Mouse (Mus musculus) liver, embryonic 15.5 days (tissue): Measurements from ENCODE around the gene Tuba1a. TPM values are rescaled to one million over a fixed set of nuclear protein-coding genes. Genes with fewer than 3 reads are reported as not detected.
A peak's percentile ranks its signal among the peaks of the same experiment; 100 is the strongest.

Experiments
- ATAC-seq: fragments of 200-750 bp; cut with Nextera tagmentation; 2 replicates; pipeline ENCODE4 v1.8.0; 2017; ENCODE audit warnings: moderate number of reproducible peaks, mild to moderate bottlenecking, moderate library complexity; ENCODE audit not compliant: insufficient read depth
- H3K27ac ChIP-seq: fragments of 300-500 bp; sonication (generic); replicated peaks from 2 replicates; pipeline ENCODE4 v1.5.1; 2015; ENCODE audit warnings: mild to moderate bottlenecking, inconsistent platforms
- H3K27me3 ChIP-seq: fragments of 300-500 bp; sonication (generic); 2 replicates; pipeline ENCODE4 v1.6.1; 2015; ENCODE audit warnings: mild to moderate bottlenecking, inconsistent platforms
- H3K36me3 ChIP-seq: fragments of 300-500 bp; sonication (generic); replicated peaks from 2 replicates; pipeline ENCODE4 v1.6.1; 2015; ENCODE audit warnings: moderate library complexity, mild to moderate bottlenecking, inconsistent platforms
- H3K4me1 ChIP-seq: fragments of 300-500 bp; sonication (generic); replicated peaks from 2 replicates; pipeline ENCODE4 v1.6.1; 2015; ENCODE audit warnings: inconsistent platforms
- H3K4me2 ChIP-seq: fragments of 300-500 bp; sonication (generic); 2 replicates; pipeline ENCODE4 v1.6.1; 2015; ENCODE audit warnings: moderate library complexity, mild to moderate bottlenecking, inconsistent platforms
- H3K4me3 ChIP-seq: fragments of 300-500 bp; sonication (generic); replicated peaks from 2 replicates; pipeline ENCODE4 v1.5.1; 2015; ENCODE audit warnings: mild to moderate bottlenecking, inconsistent platforms
- H3K9ac ChIP-seq: fragments of 300-500 bp; sonication (generic); 2 replicates; pipeline ENCODE4 v1.6.1; 2015; ENCODE audit warnings: moderate library complexity, mild to moderate bottlenecking, inconsistent platforms
- H3K9me3 ChIP-seq: fragments of 300-500 bp; sonication (generic); replicated peaks from 2 replicates; pipeline ENCODE4 v1.6.1; 2016; ENCODE audit warnings: inconsistent platforms
- WGBS: fragments of 180-500 bp; shearing (Covaris S2); methylation state at CpG from one replicate; pipeline ENCODE4 v1.1.7; 2015; ENCODE audit warnings: mixed read lengths; ENCODE audit not compliant: insufficient replicate concordance; 5-methylcytosine and 5-hydroxymethylcytosine counted together
- polyA plus RNA-seq: library from polyadenylated mRNA; unstranded; fragments of >200 nt; fragmentation: Nextera tagmentation; extraction: Ambion mirVana; gene quantifications from 2 replicates; pipeline ENCODE4 v1.2.1, GENCODE M21; 2015

The Tuba1a gene
- polyA plus RNA-seq, 1 experiment from 2014 or later: 75.1 TPM

DNA sequence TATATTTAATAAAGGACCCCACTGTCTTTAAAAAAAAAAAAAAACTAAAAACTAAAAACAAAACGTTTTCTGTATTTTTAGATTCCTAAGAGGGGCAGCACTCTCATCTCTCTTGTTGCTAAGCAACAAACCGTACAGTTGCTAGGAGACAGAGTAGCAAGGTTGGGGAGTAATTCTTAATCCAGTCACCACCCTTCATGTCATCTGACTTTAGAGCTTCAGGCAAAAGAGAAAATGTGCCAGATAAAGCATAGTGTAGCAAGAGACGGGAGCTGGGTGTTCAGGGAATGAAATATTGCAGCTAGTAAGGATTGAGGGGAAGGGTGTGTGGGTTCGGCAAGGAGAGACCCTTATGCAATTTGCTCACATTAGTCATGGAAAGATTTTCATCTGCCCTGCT, 17.6 kb upstream of the Tuba1a start:
- H3K9ac ChIP-seq: no peak overlapping the region
- WGBS: 57% methylated on average over 4 of the region's 4 CpGs

DNA sequence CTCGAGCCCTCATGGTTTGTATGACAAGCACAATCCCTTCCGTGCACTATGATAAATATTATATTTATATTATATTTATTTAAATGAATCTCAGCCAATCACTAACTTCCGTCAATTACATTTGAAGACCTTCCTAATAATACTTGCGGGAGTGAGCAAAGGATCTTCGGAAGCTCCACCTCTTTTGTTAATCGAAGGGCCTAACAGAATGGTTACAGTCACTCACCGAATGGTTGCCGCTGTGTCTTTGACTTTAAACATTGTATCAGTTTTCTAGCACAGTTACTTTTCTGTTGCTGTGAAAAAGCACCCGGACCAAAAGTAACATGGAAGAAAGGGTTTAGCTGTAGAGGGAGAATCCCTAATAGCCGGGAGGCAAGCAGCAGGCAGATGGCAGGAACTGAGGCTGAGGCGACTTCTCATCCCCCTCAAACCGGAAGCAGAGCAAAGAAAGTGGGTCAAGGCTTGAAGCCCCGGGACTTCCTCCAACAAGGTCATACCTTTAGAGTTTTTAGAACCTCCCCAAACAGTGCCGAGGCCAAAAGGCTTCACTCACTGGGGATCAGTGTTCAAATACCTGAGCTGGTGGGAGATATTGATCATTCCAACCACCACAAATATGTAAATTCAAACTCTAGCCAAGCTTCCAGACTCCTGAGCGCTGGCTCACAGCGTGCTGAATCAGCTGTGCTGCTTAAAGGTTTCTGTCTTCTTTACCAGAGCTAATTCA, 16.0 kb upstream of the Tuba1a start:
- no peak overlapping the region for H3K27ac ChIP-seq
- H3K4me2 ChIP-seq: no peak overlapping the region
- WGBS: 25% methylated on average over 16 of the region's 16 CpGs
- no peaks in the 10 kb centered on the region for H3K9me3 ChIP-seq
- H3K4me1 ChIP-seq: peaks cover 9% of the 10 kb centered on the region; the same call in 1 of the 2 replicates
- no peak overlapping the region for H3K4me3 ChIP-seq
- H3K36me3 ChIP-seq: no peaks in the 10 kb centered on the region
- no peaks in the 10 kb centered on the region for H3K27me3 ChIP-seq
- no peak overlapping the region for H3K9ac ChIP-seq
- no peak for ATAC-seq

More for the DNA sequence above, 17.6 kb upstream of the Tuba1a start:
- peaks cover 9% of the 10 kb centered on the region; the same call in 1 of the 2 replicates for H3K4me1 ChIP-seq
- H3K9me3 ChIP-seq: no peaks in the 10 kb centered on the region
- H3K4me3 ChIP-seq: no peak overlapping the region
- no peaks in the 10 kb centered on the region for H3K27me3 ChIP-seq
- H3K27ac ChIP-seq: no peak overlapping the region
- no peak overlapping the region for H3K4me2 ChIP-seq
- H3K36me3 ChIP-seq: no peaks in the 10 kb centered on the region
- no peak for ATAC-seq

GRCm38 (mm10) chr15:98968701-98969371, 15.3 kb upstream of the Tuba1a start:
- 43% methylated on average over 12 of the region's 12 CpGs for WGBS
- no peaks in the 10 kb centered on the region for H3K9me3 ChIP-seq
- peaks cover 9% of the 10 kb centered on the region; the same call in 1 of the 2 replicates for H3K4me1 ChIP-seq
- H3K27ac ChIP-seq: no peak overlapping the region
- no peak overlapping the region for H3K4me2 ChIP-seq
- no peaks in the 10 kb centered on the region for H3K27me3 ChIP-seq
- ATAC-seq: no peak
- H3K9ac ChIP-seq: no peak overlapping the region
- no peaks in the 10 kb centered on the region for H3K36me3 ChIP-seq
- H3K4me3 ChIP-seq: no peak overlapping the region

- Histone ChIP-seq H3K4me2 (no peak overlapping the region), H3K36me3 (no peaks in the 10 kb centered on the region), H3K27me3 (peaks cover 5% of the 10 kb centered on the region), H3K27ac (no peak overlapping the region), H3K9ac (no peak overlapping the region), H3K9me3 (no peaks in the 10 kb centered on the region), H3K4me1 (0 out of 2 replicates have a peak, but pooled peaks cover 5% of the 10 kb centered on the region), H3K4me3 (no peak overlapping the region)
- 47% methylated on average over 3 of the region's 3 CpGs for WGBS
- ATAC-seq: peak; percentile 34; the same call in 1 of the 2 replicates
These were observed 6.0 kb upstream of the Tuba1a start for GRCm38 (mm10) chr15:98959531-98959930.

DNA sequence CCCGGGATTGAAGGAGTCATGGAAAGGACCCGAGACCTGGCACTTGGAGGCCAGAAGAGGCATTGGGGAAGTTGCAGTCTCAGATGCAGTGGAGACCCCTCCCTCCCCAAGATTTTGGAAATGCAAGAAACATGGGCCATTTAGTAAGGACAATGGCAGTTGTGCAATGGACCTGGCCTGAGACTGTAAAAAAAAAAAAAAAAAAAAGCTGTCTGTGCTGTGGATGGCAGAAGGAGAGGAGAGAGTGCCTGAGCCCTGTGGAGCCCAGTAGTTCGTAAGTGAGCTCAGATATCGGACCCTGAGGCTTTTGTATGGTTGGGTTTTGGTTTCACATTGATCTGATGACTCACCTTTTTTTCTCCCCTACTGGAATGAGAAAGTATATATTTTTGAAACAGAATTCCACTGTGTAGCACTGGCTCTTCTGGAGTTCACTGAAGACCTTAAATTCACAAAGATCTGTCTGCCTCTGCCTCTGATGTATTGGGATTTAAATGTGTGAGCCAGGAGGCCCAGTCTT, 5.5 kb upstream of the Tuba1a start:
- no peak for ATAC-seq

DNA sequence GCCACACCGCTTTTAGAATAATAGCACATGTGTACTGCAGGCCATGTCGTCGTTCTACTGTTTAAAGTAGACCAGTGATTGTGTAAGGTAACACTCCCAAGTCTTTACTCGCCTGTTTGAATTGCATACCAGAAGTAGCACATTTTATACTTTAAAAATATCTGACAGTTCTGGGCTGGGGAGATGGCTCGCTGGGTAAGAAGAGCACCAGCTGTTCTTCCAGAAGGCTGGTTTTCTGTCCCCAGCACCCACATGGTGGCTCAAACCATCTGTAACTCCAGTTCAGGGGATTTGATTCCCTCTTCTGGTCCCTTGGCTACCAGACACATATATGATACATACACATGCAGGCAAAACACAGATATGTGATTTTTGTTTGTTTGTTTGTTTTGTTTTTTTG, 4.0 kb upstream of the Tuba1a start:
- no peak overlapping the region for H3K9ac ChIP-seq
- WGBS: 64% methylated on average over 5 of the region's 5 CpGs
- no peak overlapping the region for H3K4me3 ChIP-seq
- no peak overlapping the region for H3K4me2 ChIP-seq
- no peaks in the 10 kb centered on the region for H3K9me3 ChIP-seq
- peaks cover 22% of the 10 kb centered on the region for H3K27me3 ChIP-seq
- peaks cover 17% of the 10 kb centered on the region for H3K4me1 ChIP-seq
- ATAC-seq: no peak
- no peak overlapping the region for H3K27ac ChIP-seq
- no peaks in the 10 kb centered on the region for H3K36me3 ChIP-seq

More for the DNA sequence above, 5.5 kb upstream of the Tuba1a start:
- 0 out of 2 replicates have a peak, but pooled peaks cover 5% of the 10 kb centered on the region for H3K4me1 ChIP-seq
- H3K4me3 ChIP-seq: no peak overlapping the region
- H3K9me3 ChIP-seq: no peaks in the 10 kb centered on the region
- WGBS: 64% methylated on average over 4 of the region's 4 CpGs
- H3K36me3 ChIP-seq: no peaks in the 10 kb centered on the region
- H3K4me2 ChIP-seq: no peak overlapping the region
- H3K9ac ChIP-seq: no peak overlapping the region
- no peak overlapping the region for H3K27ac ChIP-seq
- peaks cover 11% of the 10 kb centered on the region for H3K27me3 ChIP-seq

DNA sequence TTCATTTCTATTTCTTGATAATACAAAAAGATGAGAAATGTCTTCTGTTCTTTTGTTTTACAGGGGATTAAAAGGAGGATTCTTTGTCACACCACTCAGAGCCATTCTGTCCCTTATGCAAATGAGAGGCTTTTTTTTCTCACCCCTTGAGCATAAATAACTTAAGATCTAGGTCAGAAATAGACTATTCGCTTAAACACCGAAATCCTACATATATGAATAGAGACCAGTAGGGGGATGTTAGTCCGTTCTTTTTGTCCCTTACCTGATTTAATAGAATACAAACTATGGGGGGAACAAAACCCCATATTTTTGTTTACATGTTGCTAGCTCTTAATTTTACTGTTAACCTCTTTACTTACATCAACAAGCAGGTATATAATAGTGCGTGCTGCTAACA, 2.5 kb upstream of the Tuba1a start:
- 81% methylated on average over 4 of the region's 4 CpGs for WGBS
- Histone ChIP-seq H3K27me3 (peaks cover 26% of the 10 kb centered on the region), H3K4me3 (no peak overlapping the region), H3K9ac (no peak overlapping the region), H3K4me2 (no peak overlapping the region), H3K27ac (no peak overlapping the region), H3K4me1 (peaks cover 22% of the 10 kb centered on the region), H3K9me3 (no peaks in the 10 kb centered on the region), H3K36me3 (no peaks in the 10 kb centered on the region)
- ATAC-seq: no peak

- Histone ChIP-seq H3K27me3 (peaks cover 26% of the 10 kb centered on the region), H3K4me3 (no peak overlapping the region), H3K9ac (no peak overlapping the region), H3K36me3 (no peaks in the 10 kb centered on the region), H3K27ac (no peak overlapping the region), H3K9me3 (no peaks in the 10 kb centered on the region), H3K4me2 (no peak overlapping the region), H3K4me1 (peaks cover 22% of the 10 kb centered on the region)
- no peak for ATAC-seq
- 54% methylated on average over 4 of the region's 4 CpGs for WGBS
These were observed 1.8 kb upstream of the Tuba1a start for GRCm38 (mm10) chr15:98955324-98955723.

GRCm38 (mm10) chr15:98954425-98955253, 1.1 kb upstream of the Tuba1a start:
- H3K27ac ChIP-seq: no peak overlapping the region
- H3K4me2 ChIP-seq: no peak overlapping the region
- no peak overlapping the region for H3K9ac ChIP-seq
- 44% methylated on average over 14 of the region's 14 CpGs for WGBS
- H3K4me3 ChIP-seq: no peak overlapping the region
- H3K27me3 ChIP-seq: peaks cover 26% of the 10 kb centered on the region
- peaks cover 22% of the 10 kb centered on the region for H3K4me1 ChIP-seq
- 0 out of 2 replicates have a peak, but pooled peaks cover under 1% of the 10 kb centered on the region for H3K36me3 ChIP-seq
- no peak for ATAC-seq
- no peaks in the 10 kb centered on the region for H3K9me3 ChIP-seq

GRCm38 (mm10) chr15:98952751-98953400, 627 bp downstream of the Tuba1a start:
- Histone ChIP-seq H3K4me2 (peak overlapping the region; percentile 94), H3K36me3 (0 out of 2 replicates have a peak, but pooled peaks cover 4% of the 10 kb centered on the region), H3K9ac (peak overlapping the region; percentile 73), H3K27ac (peak overlapping the region; percentile 73), H3K4me1 (peaks cover 22% of the 10 kb centered on the region), H3K9me3 (no peaks in the 10 kb centered on the region), H3K4me3 (peak overlapping the region; percentile 73), H3K27me3 (peaks cover 26% of the 10 kb centered on the region)
- ATAC-seq: peak; percentile 69
- WGBS: under 1% methylated on average over 41 of the region's 41 CpGs
